Mouse (Mus musculus) spleen, adult 2 months (tissue): Measurements from ENCODE around the gene Phxr2.

Experiments
- CTCF ChIP-seq: fragments of 200-500 bp; IDR thresholded peaks from 2 replicates; pipeline ENCODE4 v1.5.1; 2011; ENCODE audit warnings: mild to moderate bottlenecking, inconsistent platforms; ENCODE audit not compliant: insufficient read depth, insufficient read length, insufficient replicate concordance; ENCODE audit errors: extremely low read depth
- POLR2A ChIP-seq: fragments of 200-500 bp; IDR thresholded peaks from 2 replicates; pipeline ENCODE4 v1.6.1; 2011; ENCODE audit warnings: low read depth, low read length, inconsistent platforms

GRCm38 (mm10) chr10:99130611-99131010 lies 4.5 kb upstream of the Phxr2 start:
- no peak for TF ChIP-seq POLR2A
- TF ChIP-seq CTCF = no peak
